Mouse (Mus musculus): ENCODE measurements around the gene Trim24. TPM values are rescaled to one million over a fixed set of nuclear protein-coding genes. Genes with fewer than 3 reads are reported as not detected.
"Not testable (repeated sequence)": the region's sequence is repeated elsewhere in the genome, so short reads cannot be mapped to it uniquely, and the experiment has no call there.

The Trim24 gene
- polyA plus RNA-seq (2014; fragmentation: Nextera tagmentation; extraction: Ambion mirVana): 29.6 and 31.0 TPM in 2 replicates

- Histone ChIP-seq H3K9me3 (ENCODE audit: control insufficient read depth, low read length) (peaks cover 15% of the 10 kb centered on the region), H3K36me3 (ENCODE audit: control insufficient read depth, insufficient read depth, low read length) (no peaks in the 10 kb centered on the region), H3K27ac (replicated peaks; ENCODE audit: low read depth, low read length) (peak within 1 kb of the TSS; percentile 98), H3K4me1 (ENCODE audit: control insufficient read depth, insufficient read depth, low read length) (no peaks in the 10 kb centered on the region), H3K27me3 (ENCODE audit: control insufficient read depth, insufficient read depth, low read length) (no peaks in the 10 kb centered on the region), H3K4me3 (ENCODE audit: low read depth, low read length) (peak within 1 kb of the TSS; percentile 87), H3K4me2 (ENCODE audit: low read depth, severe bottlenecking) (peak within 1 kb of the TSS; percentile 39), H3K9ac (ENCODE audit: low read length) (peak within 1 kb of the TSS; percentile 97)
- ATAC-seq (ENCODE audit: insufficient number of reproducible peaks, low FRiP score, low TSS enrichment, low read depth): peak; percentile 97
- WGBS: under 1% methylated on average over 77 of the region's 89 CpGs
- peak; percentile 97 for DNase-seq (ENCODE audit: low spot score)
Observed at GRCm38 (mm10) chr6:37870245-37871136, at the start of gene Trim24. Gene Trim24, plus strand, starts transcription at chr6:37870811.

- Histone ChIP-seq H3K9me3 (ENCODE audit: control insufficient read depth, low read length) (no peaks in the 10 kb centered on the region), H3K4me1 (ENCODE audit: control insufficient read depth, insufficient read depth, low read length) (no peaks in the 10 kb centered on the region), H3K4me2 (ENCODE audit: low read depth, severe bottlenecking) (no peak overlapping the region), H3K9ac (ENCODE audit: low read length) (no peak overlapping the region), H3K4me3 (ENCODE audit: low read depth, low read length) (no peak overlapping the region), H3K27ac (replicated peaks; ENCODE audit: low read depth, low read length) (no peak overlapping the region), H3K27me3 (ENCODE audit: control insufficient read depth, insufficient read depth, low read length) (no peaks in the 10 kb centered on the region), H3K36me3 (ENCODE audit: control insufficient read depth, insufficient read depth, low read length) (no peaks in the 10 kb centered on the region)
- no peak for DNase-seq (ENCODE audit: low spot score)
- ATAC-seq (ENCODE audit: insufficient number of reproducible peaks, low FRiP score, low TSS enrichment, low read depth): no peak
- 88% methylated on average over 6 of the region's 6 CpGs for WGBS
Observed at GRCm38 (mm10) chr6:37821531-37822051, 49.0 kb upstream of the Trim24 start.

GRCm38 (mm10) chr6:37822390-37822789 lies 48.2 kb upstream of the Trim24 start:
- Histone ChIP-seq H3K4me2 (ENCODE audit: low read depth, severe bottlenecking) (no peak overlapping the region), H3K27me3 (ENCODE audit: control insufficient read depth, insufficient read depth, low read length) (no peaks in the 10 kb centered on the region), H3K27ac (replicated peaks; ENCODE audit: low read depth, low read length) (no peak overlapping the region), H3K9ac (ENCODE audit: low read length) (no peak overlapping the region), H3K9me3 (ENCODE audit: control insufficient read depth, low read length) (no peaks in the 10 kb centered on the region), H3K36me3 (ENCODE audit: control insufficient read depth, insufficient read depth, low read length) (no peaks in the 10 kb centered on the region), H3K4me1 (ENCODE audit: control insufficient read depth, insufficient read depth, low read length) (no peaks in the 10 kb centered on the region), H3K4me3 (ENCODE audit: low read depth, low read length) (no peak overlapping the region)
- WGBS: 98% methylated on average over 2 of the region's 2 CpGs
- DNase-seq (ENCODE audit: low spot score) (no peak), ATAC-seq (ENCODE audit: insufficient number of reproducible peaks, low FRiP score, low TSS enrichment, low read depth) (no peak)

DNA sequence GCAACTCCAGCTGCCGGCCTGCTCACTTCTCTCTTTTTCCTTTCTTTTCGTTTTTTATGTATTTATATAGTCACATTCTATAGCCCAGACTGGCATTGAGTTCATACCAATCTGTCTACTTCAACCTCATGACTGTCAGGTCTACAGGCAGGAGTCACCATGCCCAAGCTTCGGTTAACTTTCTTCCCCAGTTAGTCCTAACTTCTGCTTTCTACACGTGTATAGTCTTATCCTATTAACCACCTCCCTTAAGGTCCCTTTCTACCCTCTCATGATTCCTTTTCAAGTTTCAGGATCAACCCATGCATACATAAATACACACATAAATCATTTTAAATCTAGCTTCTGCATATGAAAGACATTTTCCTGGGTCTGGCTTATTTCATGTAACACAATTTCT lies 46.9 kb upstream of the Trim24 start:
- Histone ChIP-seq H3K4me2 (ENCODE audit: low read depth, severe bottlenecking) (no peak overlapping the region), H3K36me3 (ENCODE audit: control insufficient read depth, insufficient read depth, low read length) (no peaks in the 10 kb centered on the region), H3K27ac (replicated peaks; ENCODE audit: low read depth, low read length) (no peak overlapping the region), H3K4me1 (ENCODE audit: control insufficient read depth, insufficient read depth, low read length) (no peaks in the 10 kb centered on the region), H3K27me3 (ENCODE audit: control insufficient read depth, insufficient read depth, low read length) (no peaks in the 10 kb centered on the region), H3K9me3 (ENCODE audit: control insufficient read depth, low read length) (no peaks in the 10 kb centered on the region), H3K9ac (ENCODE audit: low read length) (no peak overlapping the region), H3K4me3 (ENCODE audit: low read depth, low read length) (no peak overlapping the region)
- no peak for ATAC-seq (ENCODE audit: insufficient number of reproducible peaks, low FRiP score, low TSS enrichment, low read depth)
- DNase-seq (ENCODE audit: low spot score): no peak
- WGBS: 82% methylated on average over 4 of the region's 4 CpGs

- ATAC-seq (ENCODE audit: insufficient number of reproducible peaks, low FRiP score, low TSS enrichment, low read depth); H3K4me1 ChIP-seq (ENCODE audit: control insufficient read depth, insufficient read depth, low read length); H3K4me2 ChIP-seq (ENCODE audit: low read depth, severe bottlenecking); H3K9ac ChIP-seq (ENCODE audit: low read length); H3K27ac ChIP-seq (replicated peaks; ENCODE audit: low read depth, low read length); DNase-seq (ENCODE audit: low spot score); H3K36me3 ChIP-seq (ENCODE audit: control insufficient read depth, insufficient read depth, low read length); H3K27me3 ChIP-seq (ENCODE audit: control insufficient read depth, insufficient read depth, low read length); H3K9me3 ChIP-seq (ENCODE audit: control insufficient read depth, low read length); H3K4me3 ChIP-seq (ENCODE audit: low read depth, low read length): not testable (repeated sequence)
- 90% methylated on average over 7 of the region's 7 CpGs for WGBS
Observed at GRCm38 (mm10) chr6:37825331-37826115, 45.1 kb upstream of the Trim24 start.

DNA sequence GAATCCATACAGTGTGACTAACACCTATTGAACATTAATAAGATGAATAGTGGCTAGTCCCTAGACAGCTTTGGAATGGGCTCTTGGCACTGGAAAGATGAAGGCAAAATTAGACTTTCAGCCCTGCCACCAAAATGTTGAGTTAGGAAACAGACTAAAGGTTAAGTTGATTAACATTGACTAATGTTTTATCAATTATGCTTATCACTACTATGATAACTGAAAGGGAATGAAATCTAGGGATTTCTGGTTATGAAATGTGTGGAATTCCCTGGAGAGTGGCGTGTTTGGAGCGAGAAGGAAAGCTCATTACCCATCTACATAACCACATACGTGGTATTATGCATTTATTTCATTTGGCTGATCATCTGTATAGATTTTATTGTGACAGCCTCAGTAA lies 41.7 kb upstream of the Trim24 start:
- DNase-seq (ENCODE audit: low spot score): no peak
- Histone ChIP-seq H3K9ac (ENCODE audit: low read length) (no peak overlapping the region), H3K4me1 (ENCODE audit: control insufficient read depth, insufficient read depth, low read length) (no peaks in the 10 kb centered on the region), H3K9me3 (ENCODE audit: control insufficient read depth, low read length) (peaks cover 2% of the 10 kb centered on the region; the same call in 1 of the 2 replicates), H3K27me3 (ENCODE audit: control insufficient read depth, insufficient read depth, low read length) (no peaks in the 10 kb centered on the region), H3K4me3 (ENCODE audit: low read depth, low read length) (no peak overlapping the region), H3K27ac (replicated peaks; ENCODE audit: low read depth, low read length) (no peak overlapping the region), H3K4me2 (ENCODE audit: low read depth, severe bottlenecking) (no peak overlapping the region), H3K36me3 (ENCODE audit: control insufficient read depth, insufficient read depth, low read length) (no peaks in the 10 kb centered on the region)
- ATAC-seq (ENCODE audit: insufficient number of reproducible peaks, low FRiP score, low TSS enrichment, low read depth): no peak
- 96% methylated on average over 3 of the region's 3 CpGs for WGBS

DNA sequence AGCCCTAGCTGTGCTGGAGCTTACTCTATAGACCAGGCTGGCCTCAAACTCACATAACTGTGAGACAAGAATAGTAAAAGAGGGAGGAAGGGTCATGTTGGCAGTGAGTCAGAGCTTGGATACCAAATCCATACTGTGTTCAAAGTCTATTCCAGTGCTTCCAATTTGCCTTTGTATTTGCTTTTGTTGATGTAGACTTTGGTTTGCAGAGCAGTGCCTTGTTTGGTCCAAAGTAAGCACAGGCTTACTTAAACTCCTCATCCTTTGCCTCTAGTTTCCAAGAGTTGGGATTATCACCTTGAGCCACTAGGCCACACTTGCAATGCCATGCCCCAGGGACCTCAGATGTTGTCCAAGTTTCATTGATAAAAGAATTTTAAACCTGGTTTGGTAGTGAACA lies 41.0 kb upstream of the Trim24 start:
- no peaks in the 10 kb centered on the region for H3K36me3 ChIP-seq (ENCODE audit: control insufficient read depth, insufficient read depth, low read length)
- peaks cover 2% of the 10 kb centered on the region; the same call in 1 of the 2 replicates for H3K9me3 ChIP-seq (ENCODE audit: control insufficient read depth, low read length)
- no peak overlapping the region for H3K4me2 ChIP-seq (ENCODE audit: low read depth, severe bottlenecking)
- H3K27me3 ChIP-seq (ENCODE audit: control insufficient read depth, insufficient read depth, low read length): no peaks in the 10 kb centered on the region
- no peak overlapping the region for H3K9ac ChIP-seq (ENCODE audit: low read length)
- no peak overlapping the region for H3K4me3 ChIP-seq (ENCODE audit: low read depth, low read length)
- H3K27ac ChIP-seq (replicated peaks; ENCODE audit: low read depth, low read length): no peak overlapping the region
- DNase-seq (ENCODE audit: low spot score) (no peak), ATAC-seq (ENCODE audit: insufficient number of reproducible peaks, low FRiP score, low TSS enrichment, low read depth) (no peak)
- no peaks in the 10 kb centered on the region for H3K4me1 ChIP-seq (ENCODE audit: control insufficient read depth, insufficient read depth, low read length)

DNA sequence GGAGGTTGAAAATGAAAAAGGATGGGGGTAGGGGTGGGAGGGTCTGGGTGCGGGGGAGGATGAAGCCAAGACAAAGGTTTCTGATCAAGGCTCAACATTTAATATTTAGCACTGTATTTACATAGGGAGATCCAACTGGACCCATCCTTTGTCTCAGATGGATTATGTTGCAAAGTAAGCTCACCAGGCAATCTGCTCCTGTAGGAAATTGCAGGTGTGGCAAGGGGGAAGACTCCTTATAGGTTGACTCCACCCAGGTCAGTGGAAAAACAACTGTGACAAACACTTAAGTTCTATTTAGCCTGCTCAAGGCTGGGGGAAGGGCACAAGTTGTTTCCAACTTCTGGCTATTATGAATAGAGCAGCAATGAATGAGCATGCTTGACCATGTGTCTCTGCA lies 36.9 kb upstream of the Trim24 start:
- ATAC-seq (ENCODE audit: insufficient number of reproducible peaks, low FRiP score, low TSS enrichment, low read depth) (no peak), DNase-seq (ENCODE audit: low spot score) (no peak)
- Histone ChIP-seq H3K27me3 (ENCODE audit: control insufficient read depth, insufficient read depth, low read length) (no peaks in the 10 kb centered on the region), H3K27ac (replicated peaks; ENCODE audit: low read depth, low read length) (no peak overlapping the region), H3K9me3 (ENCODE audit: control insufficient read depth, low read length) (peaks cover 2% of the 10 kb centered on the region; the same call in 1 of the 2 replicates), H3K4me2 (ENCODE audit: low read depth, severe bottlenecking) (no peak overlapping the region), H3K4me3 (ENCODE audit: low read depth, low read length) (no peak overlapping the region), H3K9ac (ENCODE audit: low read length) (no peak overlapping the region), H3K4me1 (ENCODE audit: control insufficient read depth, insufficient read depth, low read length) (no peaks in the 10 kb centered on the region), H3K36me3 (ENCODE audit: control insufficient read depth, insufficient read depth, low read length) (no peaks in the 10 kb centered on the region)
- 86% methylated on average over 1 of the region's 1 CpGs for WGBS

Data from limb, embryonic 11.5 days (tissue).